Comparison of ENCODE assay signal across 8 mouse cellular contexts in the genomic region with DNA sequence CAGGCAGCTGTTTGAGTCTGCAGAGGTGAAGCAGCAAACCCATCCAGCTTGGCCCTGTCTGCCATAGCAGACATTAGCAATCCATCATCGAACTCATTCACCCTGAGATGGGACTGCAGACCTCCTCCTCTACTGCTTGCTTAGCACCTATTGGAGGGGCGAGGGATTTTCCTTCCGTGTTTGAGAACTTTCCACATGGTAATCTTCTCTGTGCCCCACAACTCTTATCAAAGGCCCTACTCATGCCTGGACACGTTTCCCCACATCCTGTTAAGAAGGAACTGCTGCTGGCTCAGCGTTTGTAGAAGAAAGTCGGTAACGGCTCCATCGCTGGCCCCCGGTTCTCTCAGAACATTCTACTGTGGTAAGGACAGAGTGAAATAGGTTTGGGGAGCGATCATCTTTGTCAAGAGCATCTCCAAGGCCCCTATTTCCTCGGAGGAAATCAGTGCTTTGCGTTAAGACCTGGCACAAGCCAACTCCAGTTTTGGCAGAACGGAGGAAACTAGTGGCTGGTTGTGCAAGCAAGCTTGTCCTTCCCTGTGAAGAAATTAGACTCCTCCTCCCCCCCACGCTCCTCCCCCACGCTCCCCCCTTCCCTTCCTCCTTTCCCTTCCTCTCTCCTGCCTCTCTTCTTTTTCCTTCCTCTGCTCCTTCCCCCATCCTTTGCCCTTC. TPM values are rescaled to one million over a fixed set of nuclear protein-coding genes. Genes with fewer than 3 reads are reported as not detected.
A peak's percentile ranks its signal among the peaks of the same experiment; 100 is the strongest.
DNase-seq lines count a peak whose midpoint lies in the region; ATAC-seq and TF ChIP-seq lines count a peak whose summit lies in the region.

No protein-coding gene starts in this region.

- no peak for TF ChIP-seq CTCF in cortical plate, adult 2 months (IDR thresholded peaks at IDR 0.05; ENCODE audit: extremely low read depth, insufficient read depth, low read length)
- no peak for TF ChIP-seq CTCF in liver, adult 2 months (IDR thresholded peaks at IDR 0.05; ENCODE audit: low read depth, low read length)

- no peaks in the 10 kb centered on the region for H3K27me3 ChIP-seq in liver, adult 2 months (ENCODE audit: control insufficient read depth, insufficient read depth, low read length)
- H3K27me3 ChIP-seq in neural tube, embryonic 13.5 days: no peaks in the 10 kb centered on the region

- H3K9ac ChIP-seq in liver, adult 2 months (ENCODE audit: low read depth, low read length): peak overlapping the region; percentile 9; the same call in 1 of the 2 replicates
- no peak overlapping the region for H3K9ac ChIP-seq in neural tube, embryonic 13.5 days

- H3K27ac ChIP-seq in cortical plate, adult 2 months (ENCODE audit: insufficient read depth, low read length): peak overlapping the region; percentile 24
- H3K27ac ChIP-seq in liver, adult 2 months (replicated peaks; ENCODE audit: insufficient read depth, low read depth, low read length): peak overlapping the region; percentile 64
- peak overlapping the region; percentile 70 for H3K27ac ChIP-seq in neural tube, embryonic 13.5 days (replicated peaks)

- no peak for TF ChIP-seq POLR2A in cortical plate, adult 2 months (IDR thresholded peaks at IDR 0.05; ENCODE audit: extremely low read depth, insufficient read depth, low read length)
- no peak for TF ChIP-seq POLR2A in liver, adult 2 months (IDR thresholded peaks at IDR 0.05; ENCODE audit: extremely low read depth, insufficient read depth, low read length)

- 48% methylated on average over 15 of the region's 15 CpGs for WGBS in liver, adult 2 months
- 63% methylated on average over 15 of the region's 15 CpGs for WGBS in neural tube, embryonic 13.5 days

- peak; percentile 43 for DNase-seq in ovary, adult 18-20 months (ENCODE audit: low spot score)
- no peak for DNase-seq in ovary, postnatal 10 days (ENCODE audit: low spot score)
- peak; percentile 66 to 73 for DNase-seq in heart, postnatal 14 days
- DNase-seq in liver, adult 2 months (ENCODE audit: extremely low read depth, low read depth, low spot score): no peak
- DNase-seq in layer of hippocampus, postnatal 10 days (ENCODE audit: low spot score in 2 of 2): no peak
- DNase-seq in layer of hippocampus, adult 18-20 months (ENCODE audit: low spot score in 2 of 2): no peak

- ATAC-seq in neural tube, embryonic 13.5 days (ENCODE audit: low read depth): no peak

- no peaks in the 10 kb centered on the region; the same call in 1 of the 2 replicates for H3K4me1 ChIP-seq in cortical plate, adult 2 months (ENCODE audit: control insufficient read depth, insufficient read depth, low read length)
- no peaks in the 10 kb centered on the region for H3K4me1 ChIP-seq in liver, adult 2 months (ENCODE audit: control insufficient read depth, insufficient read depth, low read length)
- no peaks in the 10 kb centered on the region for H3K4me1 ChIP-seq in neural tube, embryonic 13.5 days (replicated peaks)

- 0 out of 2 replicates have a peak overlapping the region, but pooled peaks have one; percentile 14 for H3K4me2 ChIP-seq in neural tube, embryonic 13.5 days

- H3K9me3 ChIP-seq in neural tube, embryonic 13.5 days: no peaks in the 10 kb centered on the region

- H3K36me3 ChIP-seq in liver, adult 2 months (ENCODE audit: control insufficient read depth, insufficient read depth, low read length): no peaks in the 10 kb centered on the region
- no peaks in the 10 kb centered on the region for H3K36me3 ChIP-seq in neural tube, embryonic 13.5 days

- intact Hi-C loops in heart, postnatal 14 days (cut with DNase I): no loop called here

- H3K4me3 ChIP-seq in cortical plate, adult 2 months (ENCODE audit: insufficient read depth, low read length): no peak overlapping the region
- H3K4me3 ChIP-seq in liver, adult 2 months (ENCODE audit: insufficient read depth, low read depth, low read length): peak overlapping the region; percentile 7; the same call in 1 of the 2 replicates
- no peak overlapping the region for H3K4me3 ChIP-seq in neural tube, embryonic 13.5 days

- no peaks in the 10 kb centered on the region for H3K79me2 ChIP-seq in liver, adult 2 months (ENCODE audit: control insufficient read depth, insufficient read depth, low read length)

RNA-seq across cellular contexts. Expression of a gene that starts 4.9 kb away (rescaled TPM):
- polyA plus RNA-seq in cortical plate, adult 2 months (2012; rRNA removed): 0.17 and 0.44 TPM in 2 replicates
- total RNA-seq in heart, postnatal 14 days (2021): not detected
- total RNA-seq in liver, adult 2 months (2014; rRNA removed): not detected in 2 replicates
- polyA plus RNA-seq in liver, adult 2 months (2012; rRNA removed): not detected in 2 replicates
- 0.46 and 0.69 TPM in 2 replicates for polyA plus RNA-seq in neural tube, embryonic 13.5 days (2015; fragmentation: Nextera tagmentation; extraction: Ambion mirVana)
- 1 to 10 TPM in 1 of 2 experiments, under 1 TPM in 1; 0.78 to 1.8 TPM for total RNA-seq in layer of hippocampus, postnatal 10 days (2021)
- 1 to 10 TPM in 1 of 2 experiments, under 1 TPM in 1; 0.68 to 1.0 TPM for total RNA-seq in layer of hippocampus, adult 18-20 months (2021)

RNA-seq across cellular contexts. Expression of a gene that starts 12.6 kb away (rescaled TPM):
- 186 and 195 TPM in 2 replicates for polyA plus RNA-seq in cortical plate, adult 2 months (2012; rRNA removed)
- total RNA-seq in heart, postnatal 14 days (2021): 100 to 1,000 TPM; 121 to 152 TPM
- 100 TPM in 2 replicates for total RNA-seq in liver, adult 2 months (2014; rRNA removed)
- polyA plus RNA-seq in liver, adult 2 months (2012; rRNA removed): 34.9 and 36.4 TPM in 2 replicates
- 209 and 226 TPM in 2 replicates for polyA plus RNA-seq in neural tube, embryonic 13.5 days (2015; fragmentation: Nextera tagmentation; extraction: Ambion mirVana)
- total RNA-seq in layer of hippocampus, postnatal 10 days (2021): 100 to 1,000 TPM; 190 to 196 TPM
- total RNA-seq in layer of hippocampus, adult 18-20 months (2021): 100 to 1,000 TPM; 189 to 219 TPM

RNA-seq across cellular contexts. Expression of a gene that starts 44.8 kb away (rescaled TPM):
- 2.3 and 2.4 TPM in 2 replicates for polyA plus RNA-seq in cortical plate, adult 2 months (2012; rRNA removed)
- total RNA-seq in heart, postnatal 14 days (2021): over 10,000 TPM; 16,479 to 17,190 TPM
- 0.74 and 3.9 TPM in 2 replicates for total RNA-seq in liver, adult 2 months (2014; rRNA removed)
- polyA plus RNA-seq in liver, adult 2 months (2012; rRNA removed): not detected in 2 replicates
- polyA plus RNA-seq in neural tube, embryonic 13.5 days (2015; fragmentation: Nextera tagmentation; extraction: Ambion mirVana): 2.9 and 7.2 TPM in 2 replicates
- total RNA-seq in layer of hippocampus, postnatal 10 days (2021): not detected
- total RNA-seq in layer of hippocampus, adult 18-20 months (2021): 1 to 10 TPM; 1.1 to 2.2 TPM

Comparison
In these comparisons a context has a peak if more than half of its experiments do, and no peak if none do; other contexts are left out.
1. DNase-seq: peak in ovary, adult 18-20 months (single experiment) and heart, postnatal 14 days (2 of 2); none in ovary, postnatal 10 days (single experiment), liver, adult 2 months (single experiment), layer of hippocampus, postnatal 10 days (0 of 2) and layer of hippocampus, adult 18-20 months (0 of 2).
2. RNA of a gene that starts 44.8 kb away (total RNA-seq): 16,479 to 17,190 TPM in heart, postnatal 14 days; 0.74 to 3.9 TPM in liver, adult 2 months, 1.1 to 2.2 TPM in layer of hippocampus, adult 18-20 months and not detected in layer of hippocampus, postnatal 10 days; every median in the first group is over 1,000 times any median in the second.
3. Peak in every context shown above with its lines, with median percentiles within 50 percentile points of each other: H3K27ac ChIP-seq.